Mouse (Mus musculus) spleen, adult 18-20 months (tissue): ENCODE data around the gene Mpdu1.
"Not testable (repeated sequence)": the region's sequence is repeated elsewhere in the genome, so short reads cannot be mapped to it uniquely, and the experiment has no call there.

Experiments
- DNase-seq, 2 experiments: peaks; one replicate each; pipeline ENCODE4 v3.0.0; 2022; ENCODE audit warnings: mixed read lengths in 2 of 2

The Mpdu1 gene

GRCm38 (mm10) chr11:69663795-69664194 is 1.4 kb upstream of the Mpdu1 start:
- DNase-seq: no peak

- DNase-seq: no peak
Observed at GRCm38 (mm10) chr11:69662967-69663671, 677 bp upstream of the Mpdu1 start.

GRCm38 (mm10) chr11:69661221-69661881 is 1.1 kb downstream of the Mpdu1 start:
- DNase-seq: no peak

- no peak for DNase-seq
Observed at GRCm38 (mm10) chr11:69657462-69657881, 5.0 kb downstream of the Mpdu1 start.

- peak in 1 of 2 experiments; percentile 52 for DNase-seq
Observed at GRCm38 (mm10) chr11:69656617-69657461, 5.6 kb downstream of the Mpdu1 start.

- no peak for DNase-seq
Observed at GRCm38 (mm10) chr11:69656065-69656455, 6.4 kb downstream of the Mpdu1 start.

- no peak for DNase-seq
Observed at GRCm38 (mm10) chr11:69655264-69656064, 7.0 kb downstream of the Mpdu1 start, which contains the start of gene Sox15. TSS of gene Sox15 (plus strand) at chr11:69655314.

- no peak for DNase-seq
Observed at GRCm38 (mm10) chr11:69654760-69655159, 7.7 kb downstream of the Mpdu1 start.

GRCm38 (mm10) chr11:69653399-69653798 is 9.0 kb downstream of the Mpdu1 start:
- no peak for DNase-seq

GRCm38 (mm10) chr11:69645860-69646259 is 16.6 kb downstream of the Mpdu1 start:
- no peak for DNase-seq

- DNase-seq: no peak
Observed at GRCm38 (mm10) chr11:69635471-69635870, 27.0 kb downstream of the Mpdu1 start.

GRCm38 (mm10) chr11:69633128-69633866 is 29.1 kb downstream of the Mpdu1 start:
- no peak for DNase-seq

GRCm38 (mm10) chr11:69632284-69633089 is 30.0 kb downstream of the Mpdu1 start, which contains the start of gene Fxr2:
TSS of gene Fxr2 (plus strand) at chr11:69632990.
- DNase-seq: peak; percentile 100

GRCm38 (mm10) chr11:69629802-69630201 is 32.6 kb downstream of the Mpdu1 start:
- DNase-seq: no peak

GRCm38 (mm10) chr11:69628286-69628685 is 34.2 kb downstream of the Mpdu1 start:
- DNase-seq: peak; percentile 50 to 79

- DNase-seq: not testable (repeated sequence)
Observed at GRCm38 (mm10) chr11:69624339-69624738, 38.1 kb downstream of the Mpdu1 start.

GRCm38 (mm10) chr11:69623006-69623405 is 39.4 kb downstream of the Mpdu1 start:
- no peak for DNase-seq

- DNase-seq: no peak
Observed at GRCm38 (mm10) chr11:69622406-69622805, 40.0 kb downstream of the Mpdu1 start.

- DNase-seq: no peak
Observed at GRCm38 (mm10) chr11:69621571-69622268, 40.7 kb downstream of the Mpdu1 start, which contains the start of gene Sat2. TSS of gene Sat2 (plus strand) at chr11:69622024.
